Comparison of ENCODE assay signal across 28 mouse cellular contexts in genomic region chr9:98218824-98219223, GRCm38 (mm10).
DNase-seq lines count a peak whose midpoint lies in the region; ATAC-seq lines count a peak whose summit lies in the region.
"Had no signal": no experiment of that assay in that cellular context is flagged by ENCODE, and none has a peak within 500 bp of the region (broad histone marks: within the 10 kb centered on the region; RNA-seq: fewer than 3 reads in every experiment).

No protein-coding gene starts in this region.

- DNase-seq in heart, postnatal 25 days (ENCODE audit: low spot score): no peak
- DNase-seq in kidney, postnatal 36 days: no peak
- no peak for DNase-seq in neural tube, embryonic 10.5 days (ENCODE audit: extremely low spot score, low spot score)
- no peak for DNase-seq in cerebellum, postnatal 14 days
- DNase-seq: adrenal gland, postnatal 25 days; cerebellum, adult 11-12 months; cerebellum, adult 9-11 months; gastrocnemius, postnatal 14 days; heart, postnatal 36 days; layer of hippocampus, postnatal 36 days; left cerebral cortex, postnatal 4 days; lung, adult 2 months; lung, postnatal 10 days; right cerebral cortex, postnatal 14 days; thymus, postnatal 14 days had no signal

- ATAC-seq in heart, embryonic 15.5 days (replicated peaks; ENCODE audit: insufficient number of reproducible peaks, insufficient read depth, low FRiP score, low read depth): 0 out of 2 replicates have a peak, but pooled peaks have one; percentile 27
- ATAC-seq in kidney, embryonic 15.5 days (replicated peaks; ENCODE audit: low FRiP score): peak; percentile 73
- ATAC-seq in neural tube, embryonic 13.5 days (ENCODE audit: low read depth): no peak
- ATAC-seq in forebrain, embryonic 16.5 days: no peak
- ATAC-seq: midbrain, embryonic 15.5 days had no signal

- H3K9ac ChIP-seq in heart, embryonic 15.5 days: no peak overlapping the region
- H3K9ac ChIP-seq in kidney, embryonic 15.5 days: no peak overlapping the region
- no peak overlapping the region for H3K9ac ChIP-seq in neural tube, embryonic 13.5 days
- H3K9ac ChIP-seq in forebrain, embryonic 16.5 days (replicated peaks; ENCODE audit: low read depth, low read length): no peak overlapping the region
- H3K9ac ChIP-seq: embryonic facial prominence, embryonic 15.5 days; forebrain, embryonic 12.5 days; hindbrain, embryonic 13.5 days; liver, embryonic 14.5 days; midbrain, embryonic 15.5 days; stomach, embryonic 15.5 days had no signal

- H3K9me3 ChIP-seq in heart, embryonic 15.5 days (replicated peaks): no peaks in the 10 kb centered on the region
- H3K9me3 ChIP-seq in kidney, embryonic 15.5 days (replicated peaks): no peaks in the 10 kb centered on the region
- H3K9me3 ChIP-seq in neural tube, embryonic 13.5 days: no peaks in the 10 kb centered on the region
- no peaks in the 10 kb centered on the region for H3K9me3 ChIP-seq in forebrain, embryonic 16.5 days (ENCODE audit: control insufficient read depth, low read length)
- H3K9me3 ChIP-seq: embryonic facial prominence, embryonic 10.5 days; embryonic facial prominence, embryonic 15.5 days; forebrain, embryonic 12.5 days; G1E; hindbrain, embryonic 13.5 days; midbrain, embryonic 10.5 days; midbrain, embryonic 15.5 days; stomach, embryonic 15.5 days had no signal

- no peak overlapping the region for H3K4me2 ChIP-seq in heart, embryonic 15.5 days
- no peak overlapping the region for H3K4me2 ChIP-seq in kidney, embryonic 15.5 days
- no peak overlapping the region for H3K4me2 ChIP-seq in neural tube, embryonic 13.5 days
- no peak overlapping the region for H3K4me2 ChIP-seq in forebrain, embryonic 16.5 days (ENCODE audit: low read length)
- H3K4me2 ChIP-seq: embryonic facial prominence, embryonic 15.5 days; forebrain, embryonic 12.5 days; hindbrain, embryonic 13.5 days; midbrain, embryonic 15.5 days; stomach, embryonic 15.5 days had no signal

- no peak overlapping the region for H3K27ac ChIP-seq in heart, embryonic 15.5 days
- H3K27ac ChIP-seq in kidney, embryonic 15.5 days: no peak overlapping the region
- peak overlapping the region; percentile 59 for H3K27ac ChIP-seq in neural tube, embryonic 13.5 days (replicated peaks)
- H3K27ac ChIP-seq in forebrain, embryonic 16.5 days (ENCODE audit: low read length): no peak overlapping the region
- H3K27ac ChIP-seq: embryonic facial prominence, embryonic 10.5 days; embryonic facial prominence, embryonic 15.5 days; forebrain, embryonic 12.5 days; liver, embryonic 14.5 days; midbrain, embryonic 10.5 days; midbrain, embryonic 15.5 days; stomach, embryonic 15.5 days had no signal

- intact Hi-C loops in heart, postnatal 25 days (cut with DNase I): no loop called here

- H3K27me3 ChIP-seq in heart, embryonic 15.5 days: no peaks in the 10 kb centered on the region
- no peaks in the 10 kb centered on the region for H3K27me3 ChIP-seq in kidney, embryonic 15.5 days
- no peaks in the 10 kb centered on the region for H3K27me3 ChIP-seq in neural tube, embryonic 13.5 days
- H3K27me3 ChIP-seq in forebrain, embryonic 16.5 days (replicated peaks; ENCODE audit: control insufficient read depth, insufficient read depth, low read length): no peaks in the 10 kb centered on the region
- H3K27me3 ChIP-seq: embryonic facial prominence, embryonic 15.5 days; forebrain, embryonic 12.5 days; hindbrain, embryonic 13.5 days; midbrain, embryonic 15.5 days; stomach, embryonic 15.5 days had no signal

- WGBS in heart, embryonic 15.5 days: 70% methylated on average over 2 of the region's 2 CpGs
- 31% methylated on average over 2 of the region's 2 CpGs for WGBS in kidney, embryonic 15.5 days
- WGBS in neural tube, embryonic 13.5 days: 64% methylated on average over 2 of the region's 2 CpGs
- WGBS in forebrain, embryonic 16.5 days: 61% methylated on average over 2 of the region's 2 CpGs

- H3K36me3 ChIP-seq in heart, embryonic 15.5 days: no peaks in the 10 kb centered on the region
- no peaks in the 10 kb centered on the region for H3K36me3 ChIP-seq in kidney, embryonic 15.5 days
- no peaks in the 10 kb centered on the region for H3K36me3 ChIP-seq in neural tube, embryonic 13.5 days
- H3K36me3 ChIP-seq in forebrain, embryonic 16.5 days (ENCODE audit: control insufficient read depth, insufficient read depth): no peaks in the 10 kb centered on the region
- H3K36me3 ChIP-seq: embryonic facial prominence, embryonic 10.5 days; embryonic facial prominence, embryonic 15.5 days; forebrain, embryonic 12.5 days; G1E; hindbrain, embryonic 13.5 days; midbrain, embryonic 10.5 days; midbrain, embryonic 15.5 days; stomach, embryonic 15.5 days had no signal

- no peaks in the 10 kb centered on the region for H3K4me1 ChIP-seq in heart, embryonic 15.5 days (replicated peaks)
- 0 out of 2 replicates have a peak, but pooled peaks cover 3% of the 10 kb centered on the region for H3K4me1 ChIP-seq in kidney, embryonic 15.5 days
- peaks cover 30% of the 10 kb centered on the region for H3K4me1 ChIP-seq in neural tube, embryonic 13.5 days (replicated peaks)
- H3K4me1 ChIP-seq in forebrain, embryonic 16.5 days (replicated peaks; ENCODE audit: control insufficient read depth, insufficient read depth, low read length): peaks cover 7% of the 10 kb centered on the region
- H3K4me1 ChIP-seq: embryonic facial prominence, embryonic 15.5 days; forebrain, embryonic 12.5 days; midbrain, embryonic 10.5 days; midbrain, embryonic 15.5 days; stomach, embryonic 15.5 days had no signal

- no peak overlapping the region for H3K4me3 ChIP-seq in heart, embryonic 15.5 days
- H3K4me3 ChIP-seq in kidney, embryonic 15.5 days (replicated peaks): no peak overlapping the region
- no peak overlapping the region for H3K4me3 ChIP-seq in neural tube, embryonic 13.5 days
- no peak overlapping the region for H3K4me3 ChIP-seq in forebrain, embryonic 16.5 days (replicated peaks; ENCODE audit: low read length)
- H3K4me3 ChIP-seq: embryonic facial prominence, embryonic 10.5 days; embryonic facial prominence, embryonic 15.5 days; forebrain, embryonic 12.5 days; hindbrain, embryonic 13.5 days; midbrain, embryonic 10.5 days; midbrain, embryonic 15.5 days; stomach, embryonic 15.5 days had no signal

Comparison
In these comparisons a context has a peak if more than half of its experiments do, and no peak if none do; other contexts are left out.
1. ATAC-seq: peak in heart, embryonic 15.5 days (single experiment) and kidney, embryonic 15.5 days (single experiment); none in neural tube, embryonic 13.5 days (single experiment) and forebrain, embryonic 16.5 days (single experiment).